Mouse (Mus musculus) erythroblast, embryonic 14.5 days (primary cell): ENCODE measurements around the gene Abhd17b.

Experiments used
- GATA1 ChIP-seq: IDR thresholded peaks from 2 replicates; pipeline ENCODE4 v1.6.1; 2012; ENCODE audit warnings: low read length, inconsistent platforms, mixed read lengths
- TAL1 ChIP-seq: IDR thresholded peaks from 3 replicates; pipeline ENCODE4 v1.6.1; 2012; ENCODE audit warnings: low read length, inconsistent platforms, mixed read lengths

GRCm38 (mm10) chr19:21674354-21675096, 21.5 kb downstream of the Abhd17b start:
- TF ChIP-seq GATA1, result no peak
- TF ChIP-seq TAL1, result no peak
